Mouse (Mus musculus) induced T-regulatory cell, adult 2 months (primary cell): Measurements from ENCODE around the gene Wtip.
A peak's percentile ranks its signal among the peaks of the same experiment; 100 is the strongest.
"Not testable (repeated sequence)": the region's sequence is repeated elsewhere in the genome, so short reads cannot be mapped to it uniquely, and the experiment has no call there.

Experiments used
- DNase-seq: peaks from one replicate; pipeline ENCODE4 v3.0.0-alpha.2; 2012; ENCODE audit warnings: low read depth

Wtip gene

GRCm38 (mm10) chr7:34133117-34133762 is at the start of gene Wtip:
TSS of gene Wtip (minus strand) at chr7:34133268.
- peak; percentile 18 for DNase-seq

DNA sequence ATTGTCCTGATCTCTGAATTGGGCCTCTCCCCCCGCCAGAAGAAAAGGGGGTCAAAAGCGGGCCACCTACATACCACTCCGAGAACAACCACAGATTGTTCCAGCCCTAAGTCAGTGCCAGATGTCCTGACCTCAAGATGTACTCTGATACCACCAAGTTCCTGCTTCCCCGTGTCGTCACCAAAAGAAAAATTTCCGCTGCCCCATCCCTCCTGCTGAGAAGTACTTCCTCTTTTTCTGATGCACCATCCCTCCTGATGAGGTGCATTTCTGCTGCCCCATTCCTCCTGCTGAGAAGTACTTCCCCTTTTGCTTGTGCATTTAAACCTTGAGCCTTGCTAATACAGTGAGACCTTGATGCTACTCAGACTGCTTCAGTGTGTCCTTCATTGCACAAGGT is 43.2 kb upstream of the Wtip start:
- DNase-seq = not testable (repeated sequence)

DNA sequence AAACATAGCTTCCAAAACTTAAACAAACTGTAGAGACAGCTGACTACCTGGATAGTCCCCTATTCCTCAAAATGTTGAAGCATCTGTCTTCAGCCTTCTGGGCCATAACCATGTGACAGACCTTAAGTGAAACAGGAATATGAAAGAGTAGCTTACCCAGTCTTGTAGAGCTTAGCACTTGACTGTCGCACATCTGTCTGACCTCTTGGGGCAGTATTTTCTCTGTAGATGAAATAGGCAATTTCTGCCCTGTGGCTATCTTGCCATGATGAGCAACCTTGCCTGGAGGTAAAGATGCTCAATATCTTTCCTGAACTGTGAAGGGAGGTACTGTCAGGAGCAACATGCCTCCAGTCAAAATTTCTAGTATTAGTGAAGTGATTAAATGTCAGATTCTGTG is 39.2 kb upstream of the Wtip start:
- DNase-seq = peak; percentile 23

DNA sequence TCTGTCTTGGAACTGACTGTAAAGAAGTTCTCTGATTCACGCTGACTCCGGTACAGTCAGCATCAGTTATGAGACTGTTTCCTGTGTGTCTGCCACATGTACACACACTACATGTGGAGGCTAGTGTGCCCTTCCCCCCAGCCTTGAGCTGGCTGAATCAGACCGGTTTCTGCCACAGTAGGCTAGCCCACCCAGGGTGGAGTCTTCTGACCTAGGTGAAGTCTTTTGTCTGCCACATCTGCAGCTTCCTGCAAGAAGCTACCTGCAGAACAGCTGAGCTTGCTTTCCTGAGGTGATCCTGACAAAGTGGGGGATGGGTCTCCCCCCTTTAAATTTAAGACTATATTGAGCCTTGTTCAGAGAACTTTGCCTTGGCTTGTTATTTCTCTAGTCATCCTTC is 36.4 kb upstream of the Wtip start, which contains the start of gene Uba2:
Gene Uba2 (minus strand): TSS at position 146 of the 400 bp plus-strand sequence.
- no peak for DNase-seq

GRCm38 (mm10) chr7:34168470-34169251 is 35.6 kb upstream of the Wtip start:
- DNase-seq = peak; percentile 91

DNA sequence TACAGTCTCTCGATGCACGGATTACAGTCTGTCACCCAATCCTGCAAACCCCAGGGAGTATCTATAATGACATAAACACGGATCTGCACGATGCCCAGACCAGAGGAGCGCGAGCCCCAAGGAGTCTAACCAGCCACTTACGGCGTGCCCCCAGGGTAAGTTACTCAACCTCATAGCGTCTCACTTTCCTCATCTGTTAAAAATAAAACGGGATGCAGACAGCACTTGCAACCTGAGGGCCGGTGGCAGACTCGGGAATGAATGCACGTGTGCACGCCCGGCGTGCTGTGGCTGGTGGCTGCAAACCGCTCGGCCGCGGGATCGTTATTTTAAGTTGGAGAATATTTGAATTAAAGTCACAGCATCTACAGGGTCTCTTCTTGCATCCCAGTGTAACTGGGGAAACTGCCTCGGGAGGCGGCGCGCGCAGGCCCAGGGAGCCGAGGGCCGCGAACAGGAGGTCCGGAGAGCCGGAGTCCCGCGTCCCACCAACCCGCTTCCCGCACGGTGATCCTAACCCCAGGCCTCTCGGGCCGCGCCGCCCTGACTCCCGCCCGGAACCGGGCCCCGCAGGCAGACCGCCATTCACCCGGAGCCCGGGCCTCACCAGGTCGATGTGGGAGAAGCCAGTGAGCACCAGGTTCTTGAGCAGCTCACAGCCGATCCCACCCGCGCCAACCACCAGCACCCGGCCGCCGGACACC is 34.9 kb upstream of the Wtip start:
- no peak for DNase-seq

GRCm38 (mm10) chr7:34166850-34167249 is 33.8 kb upstream of the Wtip start:
- DNase-seq = peak; percentile 70

DNA sequence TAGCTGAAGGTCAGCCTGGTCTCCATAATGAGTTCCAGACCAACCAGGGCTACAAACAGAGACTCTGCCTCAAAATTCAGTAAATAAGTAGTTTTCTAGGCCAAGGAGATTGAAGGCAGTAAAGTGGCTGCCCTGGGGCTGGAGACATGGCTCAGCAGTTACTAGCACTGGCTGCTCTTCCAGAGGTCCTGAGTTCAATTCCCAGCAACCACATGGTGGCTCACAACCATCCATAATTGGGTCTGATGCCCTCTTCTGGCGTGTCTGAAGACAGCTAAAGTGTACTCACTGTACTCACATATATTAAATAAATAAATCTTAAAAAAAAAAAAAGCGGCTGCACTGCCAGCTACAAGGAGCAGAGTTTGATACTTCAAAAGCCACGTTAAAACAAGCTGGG is 32.9 kb upstream of the Wtip start:
- peak; percentile 18 for DNase-seq

GRCm38 (mm10) chr7:34164671-34165070 is 31.6 kb upstream of the Wtip start:
- no peak for DNase-seq

DNA sequence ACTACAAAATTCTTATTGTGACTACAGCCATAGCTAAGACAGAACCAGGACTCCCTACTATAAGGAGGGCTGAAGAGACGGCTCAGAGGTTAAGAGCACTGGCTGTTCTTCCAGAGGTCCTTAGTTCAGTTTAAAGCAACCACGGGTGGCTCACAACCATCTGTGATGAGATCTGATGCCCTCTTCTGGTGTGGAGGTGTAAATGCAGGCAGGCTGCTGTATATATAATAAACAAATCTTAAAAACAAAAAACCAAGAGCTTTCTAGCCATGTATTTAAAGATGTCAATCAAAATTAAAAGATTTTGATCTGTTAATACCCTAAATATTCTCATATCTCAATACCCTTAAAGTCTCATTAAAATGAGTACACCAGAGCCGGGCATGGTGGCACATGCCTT is 26.1 kb upstream of the Wtip start:
- no peak for DNase-seq

- no peak for DNase-seq
Observed at GRCm38 (mm10) chr7:34157994-34158393, 24.9 kb upstream of the Wtip start.

DNA sequence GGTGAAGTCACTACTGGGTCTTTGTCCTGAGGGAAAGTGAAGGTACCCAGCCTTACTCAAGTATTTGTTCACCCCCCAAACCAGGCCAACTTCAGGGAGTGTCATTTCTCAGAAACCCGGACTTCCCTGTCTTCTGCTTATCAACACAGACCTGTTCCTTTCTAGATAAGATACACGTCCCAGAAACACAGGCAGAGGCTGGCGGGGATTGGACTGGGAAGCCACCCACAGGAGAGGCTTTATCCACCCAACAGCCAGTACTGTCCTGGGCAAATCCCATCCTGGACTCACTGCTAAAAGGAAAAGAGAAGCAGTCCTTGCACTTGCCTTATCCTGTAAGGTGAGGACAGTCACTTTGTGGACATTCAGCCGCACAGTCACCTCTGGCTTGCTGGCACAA is 14.1 kb upstream of the Wtip start:
- no peak for DNase-seq

GRCm38 (mm10) chr7:34141123-34141522 is 8.1 kb upstream of the Wtip start:
- DNase-seq = no peak

DNA sequence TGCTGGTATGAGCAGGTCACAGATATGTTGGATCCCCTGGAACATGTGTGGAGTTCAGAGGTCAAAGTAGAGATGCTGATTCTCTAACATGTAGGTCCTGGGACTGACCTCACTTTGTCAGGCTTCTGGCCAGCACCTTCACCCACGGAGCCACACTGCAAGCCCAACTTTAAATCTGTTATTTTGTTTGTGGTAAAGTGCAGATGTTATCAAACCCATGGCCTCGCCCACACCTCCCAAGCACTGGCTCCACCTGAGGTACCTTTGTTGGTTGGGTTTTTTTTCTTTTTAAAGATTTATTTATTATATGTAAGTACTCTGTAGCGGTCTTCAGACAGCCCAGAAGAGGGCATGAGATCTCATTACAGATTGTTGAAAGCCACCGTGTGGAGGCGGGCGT is 6.4 kb upstream of the Wtip start:
- DNase-seq = no peak

DNA sequence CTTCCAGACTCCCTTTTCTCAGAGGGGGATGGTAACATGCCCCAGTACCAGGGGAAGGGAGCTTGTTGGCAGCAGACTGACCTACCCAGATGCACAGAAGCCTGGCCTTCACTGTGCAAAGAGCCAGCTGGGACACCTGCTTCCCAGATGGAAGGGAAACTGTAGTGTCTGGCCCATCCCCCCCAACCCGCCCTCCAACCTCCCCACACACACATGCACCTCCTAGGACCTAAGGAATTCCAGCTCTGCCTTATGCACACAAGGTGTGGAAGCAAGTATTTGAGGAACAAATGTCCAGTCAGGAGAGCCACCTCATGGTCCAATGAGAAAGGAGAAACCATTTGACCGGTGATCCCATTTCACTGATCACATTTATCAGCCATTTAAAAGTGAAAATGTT is 1.3 kb upstream of the Wtip start:
- no peak for DNase-seq

GRCm38 (mm10) chr7:34132355-34133079 is 551 bp downstream of the Wtip start:
- DNase-seq = no peak

- DNase-seq = no peak
Observed at GRCm38 (mm10) chr7:34131959-34132354, 1.1 kb downstream of the Wtip start.

GRCm38 (mm10) chr7:34131118-34131517 is 1.9 kb downstream of the Wtip start:
- DNase-seq = no peak

DNA sequence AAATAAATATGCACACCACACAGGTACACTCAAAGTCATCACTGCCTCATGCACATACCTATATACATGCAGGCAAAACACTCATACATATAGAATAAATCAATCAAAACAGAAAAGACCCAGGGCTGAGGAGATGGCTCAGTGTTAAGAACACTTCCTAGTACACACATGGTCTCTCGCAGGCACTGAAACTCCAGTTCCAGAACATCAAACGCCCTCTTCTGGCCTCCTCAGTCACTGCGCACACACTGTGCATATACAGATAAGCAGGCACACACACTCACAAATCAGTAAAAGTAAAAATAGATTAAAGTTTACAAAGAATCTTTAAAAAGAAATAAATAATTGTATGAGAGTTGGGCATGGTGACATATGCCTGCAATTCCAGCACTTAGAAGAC is 6.8 kb downstream of the Wtip start:
- no peak for DNase-seq

DNA sequence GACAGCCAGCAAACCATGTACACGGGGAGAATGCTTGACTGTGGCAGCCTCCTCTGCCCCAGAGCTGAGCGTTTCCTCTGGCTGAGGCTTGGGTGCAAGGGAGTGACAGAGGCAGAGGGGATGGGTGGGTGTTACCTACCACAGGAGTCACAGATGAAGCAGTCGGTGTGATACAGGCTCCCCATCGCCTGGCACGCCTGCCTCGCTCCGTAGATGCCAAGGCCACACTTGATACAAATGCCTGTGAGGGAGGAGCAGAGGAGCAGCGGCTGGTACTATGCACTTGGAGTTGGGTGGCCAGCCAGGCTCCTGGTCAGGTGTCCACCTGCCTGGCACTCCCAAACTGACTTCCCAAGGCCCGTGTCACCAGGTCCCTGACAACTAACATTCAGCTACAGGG is 7.7 kb downstream of the Wtip start:
- DNase-seq = no peak

GRCm38 (mm10) chr7:34122987-34123720 is 9.9 kb downstream of the Wtip start:
- no peak for DNase-seq

DNA sequence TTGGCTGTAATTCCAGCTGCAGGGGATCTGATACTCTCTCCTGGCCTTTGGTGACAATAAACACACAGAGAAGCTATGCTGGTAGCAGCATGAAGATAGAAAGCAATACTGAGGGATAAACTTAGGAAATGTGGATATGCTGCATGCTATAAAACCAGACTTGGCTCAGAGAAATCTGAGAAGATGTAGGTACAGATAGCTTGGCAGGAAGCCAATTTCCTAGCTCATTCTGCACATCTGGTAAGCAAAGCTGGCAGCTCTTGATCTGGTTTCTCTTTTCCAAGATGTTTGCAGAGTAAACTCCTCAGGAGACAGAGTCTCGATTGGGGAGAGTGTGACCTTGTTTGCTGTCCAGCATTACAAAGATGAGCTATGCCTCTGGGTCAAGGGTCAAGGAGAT is 12.4 kb downstream of the Wtip start:
- DNase-seq = not testable (repeated sequence)
